Mouse (Mus musculus) limb, embryonic 11.5 days (tissue): ENCODE results near the gene Ascc2. TPM values are rescaled to one million over a fixed set of nuclear protein-coding genes. Genes with fewer than 3 reads are reported as not detected.
A peak's percentile ranks its signal among the peaks of the same experiment; 100 is the strongest.

ENCODE experiments used
- ATAC-seq: fragments of 200-750 bp; cut with Nextera tagmentation; 2 replicates; pipeline ENCODE4 v1.8.0; 2017; ENCODE audit warnings: low read depth; ENCODE audit not compliant: insufficient number of reproducible peaks, low FRiP score, low TSS enrichment
- DNase-seq: peaks from one replicate; pipeline ENCODE4 v3.0.0-alpha.2; 2015; ENCODE audit warnings: low spot score
- H3K27ac ChIP-seq: fragments of 300-500 bp; sonication (generic); replicated peaks from 2 replicates; pipeline ENCODE4 v1.5.1; 2014; ENCODE audit warnings: low read depth, mild to moderate bottlenecking, low read length
- H3K27me3 ChIP-seq: fragments of 300-500 bp; sonication (generic); 2 replicates; pipeline ENCODE4 v1.6.1; 2014; ENCODE audit warnings: mild to moderate bottlenecking, low read length, mixed read lengths; ENCODE audit not compliant: control insufficient read depth, insufficient read depth
- H3K36me3 ChIP-seq: fragments of 300-500 bp; sonication (generic); 2 replicates; pipeline ENCODE4 v1.6.1; 2014; ENCODE audit warnings: mild to moderate bottlenecking, low read length, moderate library complexity, mixed read lengths; ENCODE audit not compliant: control insufficient read depth, insufficient read depth
- H3K4me1 ChIP-seq: fragments of 300-500 bp; sonication (generic); 2 replicates; pipeline ENCODE4 v1.6.1; 2014; ENCODE audit warnings: low read length, mixed read lengths; ENCODE audit not compliant: control insufficient read depth, insufficient read depth
- H3K4me2 ChIP-seq: fragments of 300-500 bp; sonication (generic); 2 replicates; pipeline ENCODE4 v1.6.1; 2014; ENCODE audit warnings: low read depth, mild to moderate bottlenecking, moderate library complexity; ENCODE audit not compliant: severe bottlenecking
- H3K4me3 ChIP-seq: fragments of 300-500 bp; sonication (generic); 2 replicates; pipeline ENCODE4 v1.5.1; 2014; ENCODE audit warnings: low read depth, low read length
- H3K9ac ChIP-seq: fragments of 300-500 bp; sonication (generic); 2 replicates; pipeline ENCODE4 v1.6.1; 2014; ENCODE audit warnings: mild to moderate bottlenecking, low read length
- H3K9me3 ChIP-seq: fragments of 300-500 bp; sonication (generic); 2 replicates; pipeline ENCODE4 v1.6.1; 2016; ENCODE audit warnings: low read length; ENCODE audit not compliant: control insufficient read depth
- WGBS: fragments of 180-500 bp; shearing (Covaris S2); extraction: QIAGEN DNeasy Blood & Tissue Kit; methylation state at CpG from one replicate; pipeline ENCODE4 v1.1.7; 2014; 5-methylcytosine and 5-hydroxymethylcytosine counted together
- polyA plus RNA-seq: library from polyadenylated mRNA; unstranded; fragments of >200 nt; fragmentation: Nextera tagmentation; extraction: Ambion mirVana; gene quantifications from 2 replicates; pipeline ENCODE4 v1.2.1, GENCODE M21; 2014

Ascc2 gene
- polyA plus RNA-seq, 1 experiment from 2014 or later = 39.5 TPM

DNA sequence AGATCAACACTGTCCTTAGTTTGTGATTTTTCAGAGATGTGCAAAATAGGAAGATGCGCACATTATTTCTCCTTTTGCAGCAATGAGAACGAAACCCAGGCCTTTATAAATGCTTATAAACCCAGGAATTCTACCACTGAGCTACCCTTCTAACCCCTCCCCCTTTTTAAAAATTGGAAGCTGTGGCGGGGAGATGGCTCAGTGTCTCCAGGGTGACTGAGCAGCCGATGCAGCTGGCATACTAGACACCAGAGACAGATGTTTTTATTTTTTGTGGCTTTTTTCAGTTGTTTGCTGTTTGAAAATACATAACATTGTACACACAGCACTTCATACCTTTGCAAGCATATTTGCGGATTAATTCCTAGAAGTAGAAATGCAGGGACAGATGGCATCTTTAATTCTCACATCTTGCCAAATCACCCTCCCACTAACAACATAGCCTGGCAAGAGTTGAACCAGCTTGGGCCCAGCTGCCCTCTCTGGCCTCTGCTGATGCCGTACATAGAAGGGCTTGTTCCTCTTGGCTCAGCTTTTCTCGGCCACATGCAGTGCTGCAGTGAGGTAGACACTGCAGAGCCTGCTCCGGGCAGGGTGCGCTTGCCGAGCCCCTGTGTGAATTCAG is 24.4 kb downstream of the Ascc2 start:
- H3K4me3 ChIP-seq = no peak overlapping the region
- DNase-seq (no peak), ATAC-seq (no peak)
- H3K4me1 ChIP-seq = no peaks in the 10 kb centered on the region
- no peak overlapping the region for H3K4me2 ChIP-seq
- no peaks in the 10 kb centered on the region for H3K9me3 ChIP-seq
- H3K36me3 ChIP-seq = peaks cover 3% of the 10 kb centered on the region; the same call in 1 of the 2 replicates
- 84% methylated on average over 10 of the region's 10 CpGs for WGBS
- no peak overlapping the region for H3K27ac ChIP-seq
- H3K9ac ChIP-seq = no peak overlapping the region
- no peaks in the 10 kb centered on the region for H3K27me3 ChIP-seq

- Histone ChIP-seq H3K4me2 (no peak overlapping the region), H3K36me3 (peaks cover 3% of the 10 kb centered on the region; the same call in 1 of the 2 replicates), H3K27me3 (no peaks in the 10 kb centered on the region), H3K4me1 (no peaks in the 10 kb centered on the region), H3K9me3 (no peaks in the 10 kb centered on the region), H3K9ac (no peak overlapping the region), H3K27ac (no peak overlapping the region), H3K4me3 (no peak overlapping the region)
- 90% methylated on average over 11 of the region's 11 CpGs for WGBS
- ATAC-seq = no peak
- no peak for DNase-seq
Observed at GRCm38 (mm10) chr11:4662496-4662878, 24.9 kb downstream of the Ascc2 start.

DNA sequence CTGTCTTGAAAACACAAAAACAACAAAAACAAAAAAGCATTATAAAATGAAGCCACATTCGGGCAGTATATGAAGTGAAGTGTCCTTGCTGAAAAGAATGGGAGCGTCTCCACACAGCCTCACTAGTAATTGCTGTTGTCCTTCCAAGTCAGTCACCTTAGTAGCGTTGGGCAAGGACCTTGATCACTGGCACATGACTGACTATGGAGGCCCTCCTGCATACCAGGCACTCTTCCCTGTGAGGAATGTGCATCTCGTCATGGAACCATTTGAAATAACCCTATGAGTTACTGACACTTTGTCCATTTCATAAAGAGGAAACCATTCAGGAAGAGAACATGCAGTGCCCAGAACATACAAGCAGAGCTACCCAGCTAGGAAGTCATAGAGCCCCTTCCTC is 34.2 kb downstream of the Ascc2 start:
- no peaks in the 10 kb centered on the region for H3K4me1 ChIP-seq
- no peak overlapping the region for H3K9ac ChIP-seq
- ATAC-seq = no peak
- no peak overlapping the region for H3K4me3 ChIP-seq
- no peak overlapping the region for H3K4me2 ChIP-seq
- H3K9me3 ChIP-seq = no peaks in the 10 kb centered on the region
- no peak for DNase-seq
- H3K36me3 ChIP-seq = peaks cover 12% of the 10 kb centered on the region; the same call in 1 of the 2 replicates
- 87% methylated on average over 4 of the region's 4 CpGs for WGBS
- H3K27me3 ChIP-seq = no peaks in the 10 kb centered on the region
- no peak overlapping the region for H3K27ac ChIP-seq

GRCm38 (mm10) chr11:4674593-4674992 is 37.0 kb downstream of the Ascc2 start:
- Histone ChIP-seq H3K9ac (no peak overlapping the region), H3K4me3 (no peak overlapping the region), H3K4me1 (no peaks in the 10 kb centered on the region), H3K27me3 (no peaks in the 10 kb centered on the region), H3K4me2 (no peak overlapping the region), H3K9me3 (no peaks in the 10 kb centered on the region), H3K36me3 (peaks cover 12% of the 10 kb centered on the region; the same call in 1 of the 2 replicates), H3K27ac (no peak overlapping the region)
- DNase-seq (no peak), ATAC-seq (no peak)
- WGBS = 94% methylated on average over 1 of the region's 1 CpGs

DNA sequence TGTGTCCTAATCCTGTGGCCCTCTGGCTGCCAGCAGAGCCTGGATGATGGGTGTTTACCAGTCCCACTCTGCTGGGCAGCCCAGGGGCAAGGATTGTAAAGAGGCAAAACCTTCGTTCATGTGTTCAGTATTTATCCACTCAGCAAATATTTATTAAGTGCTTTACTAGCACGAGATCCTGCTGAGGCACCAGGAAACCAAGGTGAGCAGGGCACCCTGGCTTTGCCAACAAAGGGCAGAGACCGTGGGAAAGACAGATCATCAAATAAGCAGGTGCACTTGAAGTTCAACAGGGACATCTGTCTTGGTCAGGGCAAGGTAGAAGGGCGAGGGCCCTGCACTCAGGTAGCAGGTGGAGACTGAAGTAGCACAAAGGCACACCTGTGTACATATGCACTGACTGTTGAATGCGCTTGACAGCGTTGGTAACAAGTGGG is 37.6 kb downstream of the Ascc2 start:
- Histone ChIP-seq H3K4me3 (no peak overlapping the region), H3K4me2 (no peak overlapping the region), H3K36me3 (peaks cover 11% of the 10 kb centered on the region; the same call in 1 of the 2 replicates), H3K27me3 (no peaks in the 10 kb centered on the region), H3K27ac (no peak overlapping the region), H3K9me3 (no peaks in the 10 kb centered on the region), H3K9ac (no peak overlapping the region), H3K4me1 (peaks cover 3% of the 10 kb centered on the region; the same call in 1 of the 2 replicates)
- ATAC-seq (no peak), DNase-seq (no peak)
- WGBS = 89% methylated on average over 6 of the region's 6 CpGs

- H3K4me1 ChIP-seq = peaks cover 4% of the 10 kb centered on the region; the same call in 1 of the 2 replicates
- 93% methylated on average over 6 of the region's 6 CpGs for WGBS
- H3K27me3 ChIP-seq = no peaks in the 10 kb centered on the region
- H3K4me2 ChIP-seq = no peak overlapping the region
- DNase-seq (no peak), ATAC-seq (no peak)
- peaks cover 10% of the 10 kb centered on the region; the same call in 1 of the 2 replicates for H3K36me3 ChIP-seq
- no peaks in the 10 kb centered on the region for H3K9me3 ChIP-seq
- H3K9ac ChIP-seq = no peak overlapping the region
- H3K4me3 ChIP-seq = no peak overlapping the region
- H3K27ac ChIP-seq = no peak overlapping the region
Observed at GRCm38 (mm10) chr11:4675693-4676092, 38.1 kb downstream of the Ascc2 start.

GRCm38 (mm10) chr11:4677250-4677872 is 39.8 kb downstream of the Ascc2 start:
- Histone ChIP-seq H3K9ac (no peak overlapping the region), H3K4me1 (peaks cover 4% of the 10 kb centered on the region; the same call in 1 of the 2 replicates), H3K4me3 (no peak overlapping the region), H3K36me3 (peaks cover 14% of the 10 kb centered on the region; the same call in 1 of the 2 replicates), H3K4me2 (no peak overlapping the region), H3K9me3 (no peaks in the 10 kb centered on the region), H3K27ac (no peak overlapping the region), H3K27me3 (no peaks in the 10 kb centered on the region)
- ATAC-seq (no peak), DNase-seq (no peak)
- WGBS = 87% methylated on average over 7 of the region's 7 CpGs

DNA sequence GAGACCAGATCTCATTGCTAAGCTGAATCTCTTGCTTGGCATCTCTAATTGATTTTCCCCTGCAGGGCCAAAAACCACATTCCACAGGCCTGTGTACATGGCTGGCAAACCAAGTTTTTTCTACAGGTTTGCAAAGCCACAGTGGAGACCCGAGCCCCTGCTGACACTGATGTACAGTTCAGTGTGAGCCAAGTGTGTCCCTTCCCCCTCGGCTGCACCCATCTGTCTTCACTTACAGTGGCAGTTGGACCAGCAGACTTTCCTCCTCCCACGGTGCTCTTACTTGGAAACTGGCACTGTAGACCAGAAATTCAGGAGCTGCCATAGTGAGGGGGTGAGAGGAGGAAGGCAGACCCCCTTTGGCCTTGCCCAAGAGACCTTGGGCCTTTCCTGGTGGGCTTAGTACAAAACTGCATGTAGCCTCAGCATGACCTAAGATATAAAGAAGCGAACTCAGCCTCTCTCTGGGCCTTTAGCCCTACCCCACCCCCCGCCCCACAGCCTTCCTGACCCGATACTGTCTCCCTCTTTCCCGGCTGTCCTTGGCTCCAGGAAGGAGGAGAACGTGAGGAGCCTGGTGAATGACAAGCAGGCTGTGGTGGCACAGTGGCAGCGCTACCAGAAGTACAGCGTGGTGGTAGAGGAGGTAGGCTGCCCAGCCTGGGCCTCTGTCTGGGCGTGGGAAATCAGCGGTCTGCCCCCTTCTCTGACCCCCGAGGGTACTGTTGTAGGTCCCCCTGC is 41.3 kb downstream of the Ascc2 start:
- H3K27me3 ChIP-seq = no peaks in the 10 kb centered on the region
- no peak overlapping the region for H3K4me3 ChIP-seq
- DNase-seq = peak; percentile 32
- H3K36me3 ChIP-seq = peaks cover 11% of the 10 kb centered on the region; the same call in 1 of the 2 replicates
- H3K9ac ChIP-seq = no peak overlapping the region
- H3K4me2 ChIP-seq = 0 out of 2 replicates have a peak overlapping the region, but pooled peaks have one; percentile 3
- H3K27ac ChIP-seq = no peak overlapping the region
- no peak for ATAC-seq
- H3K9me3 ChIP-seq = no peaks in the 10 kb centered on the region
- WGBS = 63% methylated on average over 13 of the region's 13 CpGs
- H3K4me1 ChIP-seq = peaks cover 4% of the 10 kb centered on the region; the same call in 1 of the 2 replicates
